Mouse (Mus musculus) forebrain, postnatal 0 days (tissue): Measurements from ENCODE around the gene Proser2. TPM values are rescaled to one million over a fixed set of nuclear protein-coding genes. Genes with fewer than 3 reads are reported as not detected.
"Not testable (repeated sequence)": the region's sequence is repeated elsewhere in the genome, so short reads cannot be mapped to it uniquely, and the experiment has no call there.

ENCODE experiments used
- ATAC-seq: fragments of 200-750 bp; cut with Nextera tagmentation; 2 replicates; pipeline ENCODE4 v1.8.0; 2017; ENCODE audit warnings: mild to moderate bottlenecking, moderate library complexity
- DNase-seq: peaks from one replicate; pipeline ENCODE4 v3.0.0-alpha.2; 2015
- H3K27ac ChIP-seq: fragments of 300-500 bp; sonication (generic); 2 replicates; pipeline ENCODE4 v1.5.1; 2014; ENCODE audit warnings: low read depth, mild to moderate bottlenecking, antibody characterized with exemption, low read length, moderate library complexity, mixed read lengths
- H3K27me3 ChIP-seq: fragments of 300-500 bp; sonication (generic); 2 replicates; pipeline ENCODE4 v1.6.1; 2014; ENCODE audit warnings: mild to moderate bottlenecking, low read length, mixed read lengths; ENCODE audit not compliant: insufficient read depth
- H3K36me3 ChIP-seq: fragments of 300-500 bp; sonication (generic); 2 replicates; pipeline ENCODE4 v1.6.1; 2014; ENCODE audit warnings: mild to moderate bottlenecking, moderate library complexity; ENCODE audit not compliant: insufficient read depth
- H3K4me1 ChIP-seq: fragments of 300-500 bp; sonication (generic); 2 replicates; pipeline ENCODE4 v1.6.1; 2014; ENCODE audit warnings: antibody characterized with exemption; ENCODE audit not compliant: insufficient read depth
- H3K4me2 ChIP-seq: fragments of 300-500 bp; sonication (generic); 2 replicates; pipeline ENCODE4 v1.6.1; 2014; ENCODE audit warnings: low read depth, mild to moderate bottlenecking, moderate library complexity
- H3K4me3 ChIP-seq: fragments of 300-500 bp; sonication (generic); 2 replicates; pipeline ENCODE4 v1.5.1; 2014; ENCODE audit warnings: low read depth, low read length, mixed read lengths
- H3K9ac ChIP-seq: fragments of 300-500 bp; sonication (generic); 2 replicates; pipeline ENCODE4 v1.6.1; 2014; ENCODE audit warnings: mild to moderate bottlenecking
- H3K9me3 ChIP-seq: fragments of 300-500 bp; sonication (generic); 2 replicates; pipeline ENCODE4 v1.6.1; 2016; ENCODE audit warnings: low read length
- CTCF ChIP-seq: sonication (generic); IDR thresholded peaks from 2 replicates; pipeline ENCODE4 v1.5.1; 2016; ENCODE audit warnings: antibody characterized with exemption, control low read depth, low read depth
- WGBS: fragments of 180-500 bp; shearing (Covaris S2); extraction: QIAGEN DNeasy Blood & Tissue Kit; methylation state at CpG from one replicate; pipeline ENCODE4 v1.1.7; 2014; 5-methylcytosine and 5-hydroxymethylcytosine counted together
- polyA plus RNA-seq: library from polyadenylated mRNA; unstranded; fragments of >200 nt; fragmentation: Nextera tagmentation; extraction: Ambion mirVana; gene quantifications from 2 replicates; pipeline ENCODE4 v1.2.1, GENCODE M21; 2015
- total RNA-seq: library from RNA; depleted of rRNA; stranded (reverse); fragments of >200 nt; gene quantifications from 2 replicates; pipeline ENCODE4 v1.2.3, GENCODE M21; 2014

The Proser2 gene
- total and polyA plus RNA-seq, 2 experiments from 2014 or later, result 3.2 to 5.1 TPM

- no peaks in the 10 kb centered on the region for H3K36me3 ChIP-seq
- 90% methylated on average over 2 of the region's 2 CpGs for WGBS
- ATAC-seq (no peak), DNase-seq (no peak)
- no peaks in the 10 kb centered on the region for H3K4me1 ChIP-seq
- H3K27ac ChIP-seq, result no peak overlapping the region
- TF ChIP-seq CTCF, result no peak
- no peak overlapping the region for H3K4me2 ChIP-seq
- no peak overlapping the region for H3K9ac ChIP-seq
- no peaks in the 10 kb centered on the region for H3K27me3 ChIP-seq
- no peak overlapping the region for H3K4me3 ChIP-seq
- no peaks in the 10 kb centered on the region for H3K9me3 ChIP-seq
Observed at GRCm38 (mm10) chr2:6105437-6105836, 24.6 kb downstream of the Proser2 start.

GRCm38 (mm10) chr2:6100755-6101154 is 29.3 kb downstream of the Proser2 start:
- H3K36me3 ChIP-seq, result no peaks in the 10 kb centered on the region
- TF ChIP-seq CTCF, result no peak
- H3K9ac ChIP-seq, result peak overlapping the region; percentile 56
- ATAC-seq (no peak), DNase-seq (peak; percentile 17)
- peak overlapping the region; percentile 44 for H3K4me3 ChIP-seq
- H3K27ac ChIP-seq, result peak overlapping the region; percentile 70; the same call in 1 of the 2 replicates
- 0 out of 2 replicates have a peak, but pooled peaks cover 4% of the 10 kb centered on the region for H3K27me3 ChIP-seq
- H3K9me3 ChIP-seq, result no peaks in the 10 kb centered on the region
- H3K4me2 ChIP-seq, result peak overlapping the region; percentile 93
- H3K4me1 ChIP-seq, result 0 out of 2 replicates have a peak, but pooled peaks cover 3% of the 10 kb centered on the region
- WGBS, result 41% methylated on average over 20 of the region's 20 CpGs

GRCm38 (mm10) chr2:6100027-6100749 is 29.8 kb downstream of the Proser2 start:
- DNase-seq (peak; percentile 39), ATAC-seq (peak; percentile 61)
- H3K9me3 ChIP-seq, result no peaks in the 10 kb centered on the region
- WGBS, result 12% methylated on average over 50 of the region's 51 CpGs
- H3K4me3 ChIP-seq, result peak overlapping the region; percentile 44
- no peaks in the 10 kb centered on the region for H3K36me3 ChIP-seq
- H3K4me1 ChIP-seq, result 0 out of 2 replicates have a peak, but pooled peaks cover 3% of the 10 kb centered on the region
- H3K9ac ChIP-seq, result peak overlapping the region; percentile 56
- peak overlapping the region; percentile 93 for H3K4me2 ChIP-seq
- peak; percentile 3; the same call in 1 of the 2 replicates for TF ChIP-seq CTCF
- peak overlapping the region; percentile 70 for H3K27ac ChIP-seq
- H3K27me3 ChIP-seq, result 0 out of 2 replicates have a peak, but pooled peaks cover 4% of the 10 kb centered on the region

- no peak overlapping the region for H3K27ac ChIP-seq
- H3K9ac ChIP-seq, result no peak overlapping the region
- H3K4me3 ChIP-seq, result no peak overlapping the region
- 0 out of 2 replicates have a peak, but pooled peaks cover 4% of the 10 kb centered on the region for H3K27me3 ChIP-seq
- no peak for TF ChIP-seq CTCF
- H3K4me1 ChIP-seq, result 0 out of 2 replicates have a peak, but pooled peaks cover 3% of the 10 kb centered on the region
- peak; percentile 92; the same call in 1 of the 2 replicates for ATAC-seq
- no peaks in the 10 kb centered on the region for H3K36me3 ChIP-seq
- H3K4me2 ChIP-seq, result no peak overlapping the region
- no peaks in the 10 kb centered on the region for H3K9me3 ChIP-seq
- 77% methylated on average over 9 of the region's 9 CpGs for WGBS
- peak; percentile 29 for DNase-seq
Observed at GRCm38 (mm10) chr2:6099443-6099842, 30.6 kb downstream of the Proser2 start.

- DNase-seq (no peak), ATAC-seq (no peak)
- Histone ChIP-seq H3K9me3 (no peaks in the 10 kb centered on the region), H3K4me3 (no peak overlapping the region), H3K4me1 (0 out of 2 replicates have a peak, but pooled peaks cover 3% of the 10 kb centered on the region), H3K27me3 (0 out of 2 replicates have a peak, but pooled peaks cover 4% of the 10 kb centered on the region), H3K9ac (no peak overlapping the region), H3K27ac (no peak overlapping the region), H3K36me3 (no peaks in the 10 kb centered on the region), H3K4me2 (no peak overlapping the region)
- no peak for TF ChIP-seq CTCF
- 27% methylated on average over 6 of the region's 6 CpGs for WGBS
Observed at GRCm38 (mm10) chr2:6098924-6099323, 31.1 kb downstream of the Proser2 start.

GRCm38 (mm10) chr2:6097113-6097716 is 32.8 kb downstream of the Proser2 start:
- Histone ChIP-seq H3K4me2 (no peak overlapping the region), H3K4me3 (no peak overlapping the region), H3K27ac (no peak overlapping the region), H3K36me3 (no peaks in the 10 kb centered on the region), H3K4me1 (0 out of 2 replicates have a peak, but pooled peaks cover 3% of the 10 kb centered on the region), H3K9me3 (no peaks in the 10 kb centered on the region), H3K9ac (no peak overlapping the region), H3K27me3 (0 out of 2 replicates have a peak, but pooled peaks cover 4% of the 10 kb centered on the region)
- DNase-seq (no peak), ATAC-seq (no peak)
- 71% methylated on average over 7 of the region's 7 CpGs for WGBS
- no peak for TF ChIP-seq CTCF

- H3K4me3 ChIP-seq, H3K36me3 ChIP-seq, H3K9ac ChIP-seq, H3K4me2 ChIP-seq, ATAC-seq, H3K27ac ChIP-seq, H3K27me3 ChIP-seq, DNase-seq, H3K4me1 ChIP-seq, H3K9me3 ChIP-seq: not testable (repeated sequence)
- WGBS, result 91% methylated on average over 16 of the region's 16 CpGs
Observed at GRCm38 (mm10) chr2:6089941-6090340, 40.1 kb downstream of the Proser2 start.
